Mouse (Mus musculus): ENCODE measurements at regions not wholly inside any gene's neighbourhood (a gene's known extent, or its start where the extent isn't known, plus 50 kb on each side); places are given as distances from the start of the nearest gene placed in this dataset.

DNA sequence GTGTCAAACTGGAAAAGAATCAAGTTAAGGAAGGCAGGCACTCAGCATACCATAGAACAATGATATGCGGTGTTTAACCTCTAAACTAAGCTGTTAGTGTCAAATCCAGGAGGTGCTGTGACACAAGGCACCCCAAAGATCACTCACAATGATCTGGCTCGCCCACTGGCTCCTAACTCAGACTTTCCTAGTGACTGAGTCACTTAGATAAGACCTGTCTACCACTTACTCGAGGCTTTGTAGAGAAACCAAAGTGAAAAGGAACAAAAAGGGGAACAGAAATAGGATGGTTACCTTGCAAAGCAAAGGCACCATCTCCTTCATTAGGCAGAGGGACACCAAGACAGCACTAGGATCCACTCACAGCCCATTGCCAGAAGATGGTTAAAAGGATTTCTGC, 115.7 kb downstream of the Pdgfra start:
- H3K9ac ChIP-seq (ENCODE audit: low read depth, low read length): no peak overlapping the region
- DNase-seq (ENCODE audit: low spot score) (no peak), ATAC-seq (ENCODE audit: low FRiP score) (no peak)
- no peaks in the 10 kb centered on the region for H3K27me3 ChIP-seq (ENCODE audit: control insufficient read depth, insufficient read depth, low read length)
- H3K9me3 ChIP-seq (ENCODE audit: control insufficient read depth, low read length): no peaks in the 10 kb centered on the region
- WGBS: 81% methylated on average over 3 of the region's 3 CpGs
- H3K4me1 ChIP-seq (replicated peaks; ENCODE audit: control insufficient read depth, insufficient read depth, low read length): no peaks in the 10 kb centered on the region
- H3K4me3 ChIP-seq (ENCODE audit: low read depth, low read length): no peak overlapping the region
- no peak overlapping the region for H3K4me2 ChIP-seq (replicated peaks; ENCODE audit: low read depth, low read length)
- no peak overlapping the region for H3K27ac ChIP-seq (ENCODE audit: low read depth, low read length)
- no peaks in the 10 kb centered on the region for H3K36me3 ChIP-seq (ENCODE audit: control insufficient read depth, insufficient read depth, low read length)

DNA sequence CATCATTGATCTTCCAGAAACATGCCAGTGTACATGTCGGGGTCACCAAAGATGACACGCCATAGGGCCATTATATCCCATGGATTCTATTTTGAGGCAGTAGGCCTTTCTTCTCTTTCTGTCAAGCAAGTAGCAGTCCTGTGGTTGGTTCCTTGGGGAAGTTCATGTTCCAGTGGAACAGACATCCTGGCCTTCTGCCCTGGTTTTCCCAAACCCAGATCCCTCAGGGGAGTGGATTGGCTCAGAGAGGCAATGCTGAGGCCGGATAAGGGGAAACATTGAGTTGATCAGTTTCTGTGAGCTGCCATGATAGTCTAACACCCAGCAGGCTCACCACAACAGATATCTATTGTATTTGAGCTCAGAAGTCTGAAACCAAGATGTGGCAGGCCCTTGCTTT, 125.9 kb downstream of the Pdgfra start:
- WGBS: 95% methylated on average over 3 of the region's 3 CpGs
- Histone ChIP-seq H3K36me3 (ENCODE audit: control insufficient read depth, insufficient read depth, low read length) (no peaks in the 10 kb centered on the region), H3K27me3 (ENCODE audit: control insufficient read depth, insufficient read depth, low read length) (no peaks in the 10 kb centered on the region), H3K9me3 (ENCODE audit: control insufficient read depth, low read length) (no peaks in the 10 kb centered on the region), H3K4me2 (replicated peaks; ENCODE audit: low read depth, low read length) (no peak overlapping the region), H3K27ac (ENCODE audit: low read depth, low read length) (no peak overlapping the region), H3K4me1 (replicated peaks; ENCODE audit: control insufficient read depth, insufficient read depth, low read length) (no peaks in the 10 kb centered on the region), H3K4me3 (ENCODE audit: low read depth, low read length) (no peak overlapping the region), H3K9ac (ENCODE audit: low read depth, low read length) (no peak overlapping the region)
- ATAC-seq (ENCODE audit: low FRiP score): no peak
- no peak for DNase-seq (ENCODE audit: low spot score)

DNA sequence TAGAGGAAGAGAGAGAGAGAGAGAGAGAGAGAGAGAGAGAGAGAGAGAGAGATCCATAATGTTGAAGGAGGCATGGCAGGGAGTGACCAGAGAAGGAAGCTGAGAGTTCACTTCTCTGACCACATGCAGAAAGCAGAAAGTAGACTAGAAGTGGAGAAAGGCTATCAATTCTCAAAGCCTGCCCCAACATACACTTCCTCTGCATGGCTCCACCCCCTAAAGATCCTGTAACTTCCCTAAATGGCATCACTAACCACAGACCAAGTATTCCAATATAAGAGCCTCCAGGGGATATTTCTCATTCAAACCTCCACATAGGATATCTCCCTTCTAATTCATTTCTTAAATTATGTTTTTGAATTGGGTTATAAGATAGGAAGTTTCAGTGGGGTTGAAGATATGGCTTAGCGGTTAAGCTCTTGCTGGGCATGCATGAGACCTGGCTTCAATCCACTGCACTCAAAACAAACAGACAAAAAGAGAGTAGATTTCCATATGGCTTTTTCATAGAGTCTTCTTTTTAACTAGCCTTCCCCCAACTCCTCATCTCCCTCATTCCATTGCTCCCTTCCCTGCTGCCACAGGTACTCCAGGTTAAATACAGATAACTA, 127.6 kb downstream of the Pdgfra start:
- Histone ChIP-seq H3K27ac (ENCODE audit: low read depth, low read length) (no peak overlapping the region), H3K4me2 (replicated peaks; ENCODE audit: low read depth, low read length) (no peak overlapping the region), H3K36me3 (ENCODE audit: control insufficient read depth, insufficient read depth, low read length) (no peaks in the 10 kb centered on the region), H3K9ac (ENCODE audit: low read depth, low read length) (no peak overlapping the region), H3K4me3 (ENCODE audit: low read depth, low read length) (no peak overlapping the region), H3K27me3 (ENCODE audit: control insufficient read depth, insufficient read depth, low read length) (no peaks in the 10 kb centered on the region), H3K4me1 (replicated peaks; ENCODE audit: control insufficient read depth, insufficient read depth, low read length) (no peaks in the 10 kb centered on the region), H3K9me3 (ENCODE audit: control insufficient read depth, low read length) (no peaks in the 10 kb centered on the region)
- 92% methylated on average over 1 of the region's 1 CpGs for WGBS
- ATAC-seq (ENCODE audit: low FRiP score) (no peak), DNase-seq (ENCODE audit: low spot score) (no peak)

DNA sequence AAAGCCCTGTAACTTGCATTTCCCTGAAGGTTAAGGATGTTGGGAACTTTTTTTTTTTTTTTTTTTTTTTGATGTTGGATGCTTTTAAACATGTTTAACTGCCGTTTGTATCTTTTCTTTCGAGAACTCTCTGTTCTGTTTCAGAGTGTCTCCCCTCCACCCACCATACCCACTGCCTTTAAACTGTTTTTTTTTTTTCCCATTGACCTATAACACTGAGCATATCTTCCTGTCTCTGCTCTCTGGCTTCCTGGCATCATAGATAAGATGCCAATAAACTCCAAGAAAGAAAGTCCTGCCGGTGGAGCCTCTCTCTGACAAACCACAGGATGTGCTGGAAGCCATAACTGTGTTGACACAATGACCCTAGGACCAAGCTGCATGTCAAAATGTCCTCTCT, 128.6 kb downstream of the Pdgfra start:
- H3K4me1 ChIP-seq (replicated peaks; ENCODE audit: control insufficient read depth, insufficient read depth, low read length): no peaks in the 10 kb centered on the region
- H3K4me2 ChIP-seq (replicated peaks; ENCODE audit: low read depth, low read length): no peak overlapping the region
- no peak overlapping the region for H3K9ac ChIP-seq (ENCODE audit: low read depth, low read length)
- no peaks in the 10 kb centered on the region for H3K36me3 ChIP-seq (ENCODE audit: control insufficient read depth, insufficient read depth, low read length)
- H3K9me3 ChIP-seq (ENCODE audit: control insufficient read depth, low read length): no peaks in the 10 kb centered on the region
- H3K4me3 ChIP-seq (ENCODE audit: low read depth, low read length): no peak overlapping the region
- H3K27me3 ChIP-seq (ENCODE audit: control insufficient read depth, insufficient read depth, low read length): no peaks in the 10 kb centered on the region
- no peak overlapping the region for H3K27ac ChIP-seq (ENCODE audit: low read depth, low read length)
- 80% methylated on average over 3 of the region's 3 CpGs for WGBS
- DNase-seq (ENCODE audit: low spot score) (no peak), ATAC-seq (ENCODE audit: low FRiP score) (no peak)

DNA sequence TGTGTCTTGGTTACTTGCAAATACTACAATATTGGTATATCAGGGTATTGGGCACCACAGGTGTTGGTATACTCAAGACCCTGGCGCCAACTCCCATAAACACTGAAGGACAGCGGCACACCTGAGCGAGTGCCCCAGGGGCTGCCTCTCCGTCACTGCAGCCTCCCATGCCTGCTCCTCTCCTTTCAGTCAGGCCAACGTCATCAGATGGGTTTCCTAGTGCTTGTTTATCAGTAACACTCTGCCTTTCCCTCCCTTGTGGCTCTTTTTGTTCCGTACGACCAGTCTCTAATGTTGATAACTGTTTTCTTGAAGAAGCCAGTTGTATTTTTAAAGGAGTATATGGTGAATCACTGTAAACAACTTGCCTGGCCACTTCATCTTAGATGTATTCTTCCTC, 129.4 kb downstream of the Pdgfra start:
- Histone ChIP-seq H3K4me2 (replicated peaks; ENCODE audit: low read depth, low read length) (no peak overlapping the region), H3K4me3 (ENCODE audit: low read depth, low read length) (no peak overlapping the region), H3K27me3 (ENCODE audit: control insufficient read depth, insufficient read depth, low read length) (no peaks in the 10 kb centered on the region), H3K9ac (ENCODE audit: low read depth, low read length) (no peak overlapping the region), H3K9me3 (ENCODE audit: control insufficient read depth, low read length) (no peaks in the 10 kb centered on the region), H3K27ac (ENCODE audit: low read depth, low read length) (no peak overlapping the region), H3K36me3 (ENCODE audit: control insufficient read depth, insufficient read depth, low read length) (no peaks in the 10 kb centered on the region), H3K4me1 (replicated peaks; ENCODE audit: control insufficient read depth, insufficient read depth, low read length) (no peaks in the 10 kb centered on the region)
- DNase-seq (ENCODE audit: low spot score): no peak
- 89% methylated on average over 7 of the region's 7 CpGs for WGBS
- ATAC-seq (ENCODE audit: low FRiP score): no peak

DNA sequence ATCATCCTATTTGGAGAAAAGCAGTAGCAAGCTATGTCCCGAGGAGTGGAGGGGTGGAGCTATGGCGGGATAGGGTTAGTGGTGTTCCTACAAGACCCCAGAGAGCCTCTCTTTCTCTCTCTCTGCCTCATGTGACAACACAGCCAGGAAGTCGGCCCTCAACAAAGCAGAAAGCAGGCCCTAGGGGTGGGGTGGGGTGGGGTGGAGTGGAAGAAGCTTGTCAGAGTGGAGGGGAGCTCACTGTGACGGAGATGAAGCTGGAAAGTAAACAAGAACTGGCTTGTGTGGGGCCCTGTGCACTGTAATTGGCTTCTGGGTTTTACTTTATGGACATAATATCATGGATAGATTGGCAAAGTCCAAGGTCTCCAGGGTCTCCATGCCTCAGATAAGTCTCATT, 130.5 kb downstream of the Pdgfra start:
- Histone ChIP-seq H3K27me3 (ENCODE audit: control insufficient read depth, insufficient read depth, low read length) (no peaks in the 10 kb centered on the region), H3K9ac (ENCODE audit: low read depth, low read length) (no peak overlapping the region), H3K4me1 (replicated peaks; ENCODE audit: control insufficient read depth, insufficient read depth, low read length) (no peaks in the 10 kb centered on the region), H3K9me3 (ENCODE audit: control insufficient read depth, low read length) (no peaks in the 10 kb centered on the region), H3K27ac (ENCODE audit: low read depth, low read length) (no peak overlapping the region), H3K36me3 (ENCODE audit: control insufficient read depth, insufficient read depth, low read length) (no peaks in the 10 kb centered on the region), H3K4me3 (ENCODE audit: low read depth, low read length) (no peak overlapping the region), H3K4me2 (replicated peaks; ENCODE audit: low read depth, low read length) (no peak overlapping the region)
- DNase-seq (ENCODE audit: low spot score): no peak
- ATAC-seq (ENCODE audit: low FRiP score): no peak
- 70% methylated on average over 4 of the region's 4 CpGs for WGBS

DNA sequence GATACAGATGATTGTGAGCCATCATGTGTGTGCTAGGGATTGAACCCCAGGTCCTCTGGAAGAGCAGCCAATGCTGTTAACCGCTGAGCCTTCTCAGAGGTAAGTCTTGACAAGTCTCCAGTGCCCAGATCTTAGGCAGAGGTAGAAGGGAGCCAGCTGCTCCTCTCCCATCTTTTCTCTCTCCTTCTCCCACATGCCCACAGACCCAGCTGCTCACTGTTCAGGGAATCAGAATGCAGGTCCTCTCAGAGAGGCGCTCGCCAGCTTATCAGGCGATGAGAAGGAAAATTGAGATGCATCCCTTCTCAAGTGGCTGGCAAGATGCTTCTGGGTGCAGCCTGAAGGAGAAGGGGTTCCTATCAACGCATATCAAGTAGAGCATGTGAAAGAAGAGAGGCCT, 131.7 kb downstream of the Pdgfra start:
- no peak overlapping the region for H3K9ac ChIP-seq (ENCODE audit: low read depth, low read length)

DNA sequence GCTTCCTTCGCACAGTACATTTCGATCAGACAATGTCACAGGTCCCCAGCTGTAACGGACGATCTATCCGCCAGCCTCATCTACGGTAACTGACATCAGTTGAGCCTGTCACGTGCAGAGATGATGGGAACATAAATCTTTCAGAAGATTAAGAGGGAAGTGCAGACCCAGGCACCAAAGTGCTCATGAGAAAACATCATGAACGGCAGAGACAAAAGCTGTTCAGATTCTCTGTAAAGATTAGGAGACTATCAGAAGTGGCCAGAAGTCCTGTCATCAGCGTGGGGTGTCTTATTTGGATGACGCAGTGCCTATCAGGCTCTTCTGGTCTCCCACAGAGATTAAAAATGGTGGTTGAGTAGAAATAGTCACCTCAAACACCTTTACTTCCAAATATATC, 133.9 kb downstream of the Pdgfra start:
- H3K4me3 ChIP-seq (ENCODE audit: low read depth, low read length): no peak overlapping the region

More for the DNA sequence above, 131.7 kb downstream of the Pdgfra start:
- Histone ChIP-seq H3K4me2 (replicated peaks; ENCODE audit: low read depth, low read length) (no peak overlapping the region), H3K9me3 (ENCODE audit: control insufficient read depth, low read length) (no peaks in the 10 kb centered on the region), H3K27me3 (ENCODE audit: control insufficient read depth, insufficient read depth, low read length) (no peaks in the 10 kb centered on the region), H3K4me3 (ENCODE audit: low read depth, low read length) (no peak overlapping the region), H3K36me3 (ENCODE audit: control insufficient read depth, insufficient read depth, low read length) (no peaks in the 10 kb centered on the region), H3K4me1 (replicated peaks; ENCODE audit: control insufficient read depth, insufficient read depth, low read length) (no peaks in the 10 kb centered on the region), H3K27ac (ENCODE audit: low read depth, low read length) (no peak overlapping the region)
- WGBS: 86% methylated on average over 5 of the region's 5 CpGs
- ATAC-seq (ENCODE audit: low FRiP score): no peak
- no peak for DNase-seq (ENCODE audit: low spot score)

DNA sequence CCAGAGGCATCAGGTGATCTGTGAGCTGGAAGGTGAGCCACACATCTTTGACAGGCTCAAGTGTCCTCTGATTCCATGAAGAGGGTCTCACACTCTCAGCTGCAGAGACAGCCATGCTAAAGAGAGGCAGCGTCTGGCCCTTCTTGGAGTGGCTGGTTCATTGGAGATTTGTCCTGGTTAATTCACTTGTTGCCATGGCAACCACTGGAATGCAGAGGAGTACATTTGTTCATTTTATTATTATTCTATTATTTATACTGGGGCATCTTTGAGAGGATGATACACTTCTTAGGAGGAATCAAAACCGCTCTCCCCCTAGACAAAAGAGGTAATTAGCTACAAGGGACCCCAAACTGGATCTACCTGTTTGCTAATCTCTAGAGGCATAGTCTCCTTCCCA, 143.6 kb downstream of the Pdgfra start:
- H3K27ac ChIP-seq (ENCODE audit: low read depth, low read length): no peak overlapping the region
- DNase-seq (ENCODE audit: low spot score): peak; percentile 8

More for the DNA sequence above, 133.9 kb downstream of the Pdgfra start:
- no peak overlapping the region for H3K4me2 ChIP-seq (replicated peaks; ENCODE audit: low read depth, low read length)
- DNase-seq (ENCODE audit: low spot score): no peak
- H3K36me3 ChIP-seq (ENCODE audit: control insufficient read depth, insufficient read depth, low read length): no peaks in the 10 kb centered on the region
- no peaks in the 10 kb centered on the region for H3K9me3 ChIP-seq (ENCODE audit: control insufficient read depth, low read length)
- ATAC-seq (ENCODE audit: low FRiP score): no peak
- H3K27ac ChIP-seq (ENCODE audit: low read depth, low read length): no peak overlapping the region
- 85% methylated on average over 10 of the region's 10 CpGs for WGBS
- H3K4me1 ChIP-seq (replicated peaks; ENCODE audit: control insufficient read depth, insufficient read depth, low read length): no peaks in the 10 kb centered on the region
- H3K9ac ChIP-seq (ENCODE audit: low read depth, low read length): no peak overlapping the region
- H3K27me3 ChIP-seq (ENCODE audit: control insufficient read depth, insufficient read depth, low read length): no peaks in the 10 kb centered on the region

More for the DNA sequence above, 143.6 kb downstream of the Pdgfra start:
- 81% methylated on average over 2 of the region's 2 CpGs for WGBS
- no peak overlapping the region for H3K4me2 ChIP-seq (replicated peaks; ENCODE audit: low read depth, low read length)
- H3K36me3 ChIP-seq (ENCODE audit: control insufficient read depth, insufficient read depth, low read length): no peaks in the 10 kb centered on the region
- no peak overlapping the region for H3K4me3 ChIP-seq (ENCODE audit: low read depth, low read length)
- no peaks in the 10 kb centered on the region for H3K27me3 ChIP-seq (ENCODE audit: control insufficient read depth, insufficient read depth, low read length)
- no peak for ATAC-seq (ENCODE audit: low FRiP score)
- H3K9ac ChIP-seq (ENCODE audit: low read depth, low read length): no peak overlapping the region
- H3K9me3 ChIP-seq (ENCODE audit: control insufficient read depth, low read length): no peaks in the 10 kb centered on the region
- no peaks in the 10 kb centered on the region for H3K4me1 ChIP-seq (replicated peaks; ENCODE audit: control insufficient read depth, insufficient read depth, low read length)

Data from hindbrain, embryonic 11.5 days (tissue).